Mouse (Mus musculus): ENCODE data around the gene Olfr1264.

Olfr1264 gene

GRCm38 (mm10) chr2:90025477-90025876, at the start of gene Olfr1264:
Olfr1264 (minus strand) TSS chr2:90025577.
- DNase-seq (ENCODE audit: low spot score): no peak

GRCm38 (mm10) chr2:90070065-90070464, 44.7 kb upstream of the Olfr1264 start:
- no peak for DNase-seq (ENCODE audit: low spot score)

- DNase-seq (ENCODE audit: low spot score): no peak
These were observed 38.1 kb upstream of the Olfr1264 start, which contains the start of gene Olfr140 for GRCm38 (mm10) chr2:90063494-90063893. Olfr140 (minus strand) TSS chr2:90063594.

GRCm38 (mm10) chr2:90035037-90035436, 9.7 kb upstream of the Olfr1264 start, which contains the start of gene Olfr1265:
Olfr1265 (plus strand) TSS chr2:90035337.
- no peak for DNase-seq (ENCODE audit: low spot score)

GRCm38 (mm10) chr2:90011831-90012230, 13.5 kb downstream of the Olfr1264 start, which contains the start of gene Olfr1263:
Olfr1263 (plus strand) TSS chr2:90012131.
- no peak for DNase-seq (ENCODE audit: low spot score)

- no peak for DNase-seq (ENCODE audit: low spot score)
These were observed 25.5 kb downstream of the Olfr1264 start, which contains the start of gene Olfr1262 for GRCm38 (mm10) chr2:89999845-90000244. Olfr1262 (plus strand) TSS chr2:90000145.

- no peak for DNase-seq (ENCODE audit: low spot score)
These were observed 34.5 kb downstream of the Olfr1264 start, which contains the start of gene Olfr1261 for GRCm38 (mm10) chr2:89990921-89991320. Olfr1261 (plus strand) TSS chr2:89991221.

GRCm38 (mm10) chr2:89977709-89978108, 47.7 kb downstream of the Olfr1264 start:
- no peak for DNase-seq (ENCODE audit: low spot score)

GRCm38 (mm10) chr2:89974184-89974583, 51.2 kb downstream of the Olfr1264 start, which contains the start of gene Olfr1260:
Olfr1260 (plus strand) TSS chr2:89974340.
- no peak for DNase-seq (ENCODE audit: low spot score)
